Mouse (Mus musculus) intestine, postnatal 0 days (tissue): ENCODE data around the gene 4933430I17Rik. TPM values are rescaled to one million over a fixed set of nuclear protein-coding genes. Genes with fewer than 3 reads are reported as not detected.

ENCODE experiments used
- ATAC-seq: fragments of 200-750 bp; cut with Nextera tagmentation; 2 replicates; pipeline ENCODE4 v1.8.0; 2017; ENCODE audit warnings: mild to moderate bottlenecking, moderate TSS enrichment, moderate library complexity
- H3K27ac ChIP-seq: fragments of 300-500 bp; sonication (generic); 2 replicates; pipeline ENCODE4 v1.5.1; 2014; ENCODE audit warnings: mild to moderate bottlenecking, low read depth, low read length, moderate library complexity
- H3K27me3 ChIP-seq: fragments of 300-500 bp; sonication (generic); replicated peaks from 2 replicates; pipeline ENCODE4 v1.6.1; 2014; ENCODE audit warnings: low read length, mixed read lengths; ENCODE audit not compliant: control insufficient read depth, insufficient read depth
- H3K36me3 ChIP-seq: fragments of 300-500 bp; sonication (generic); 2 replicates; pipeline ENCODE4 v1.6.1; 2014; ENCODE audit warnings: mild to moderate bottlenecking, moderate library complexity; ENCODE audit not compliant: control insufficient read depth, insufficient read depth
- H3K4me1 ChIP-seq: fragments of 300-500 bp; sonication (generic); replicated peaks from 2 replicates; pipeline ENCODE4 v1.6.1; 2014; ENCODE audit warnings: antibody characterized with exemption, low read length, mixed read lengths; ENCODE audit not compliant: control insufficient read depth, insufficient read depth
- H3K4me2 ChIP-seq: fragments of 300-500 bp; sonication (generic); replicated peaks from 2 replicates; pipeline ENCODE4 v1.6.1; 2014; ENCODE audit warnings: low read depth, mild to moderate bottlenecking, moderate library complexity
- H3K4me3 ChIP-seq: fragments of 300-500 bp; sonication (generic); 2 replicates; pipeline ENCODE4 v1.5.1; 2014; ENCODE audit warnings: low read depth, low read length
- H3K9ac ChIP-seq: fragments of 300-500 bp; sonication (generic); 2 replicates; pipeline ENCODE4 v1.6.1; 2014; ENCODE audit warnings: mild to moderate bottlenecking, low read depth, low read length
- H3K9me3 ChIP-seq: fragments of 300-500 bp; sonication (generic); 2 replicates; pipeline ENCODE4 v1.6.1; 2016; ENCODE audit warnings: mixed run types; ENCODE audit not compliant: control insufficient read depth
- CTCF ChIP-seq: sonication (generic); IDR thresholded peaks from 2 replicates; pipeline ENCODE4 v1.5.1; 2016; ENCODE audit warnings: low read depth, mild to moderate bottlenecking, control low read depth, antibody characterized with exemption, moderate library complexity
- WGBS: fragments of 180-500 bp; shearing (Covaris S2); extraction: QIAGEN DNeasy Blood & Tissue Kit; methylation state at CpG from one replicate; pipeline ENCODE4 v1.1.7; 2014; 5-methylcytosine and 5-hydroxymethylcytosine counted together
- polyA plus RNA-seq: library from polyadenylated mRNA; unstranded; fragments of >200 nt; fragmentation: Nextera tagmentation; extraction: Ambion mirVana; gene quantifications from 2 replicates; pipeline ENCODE4 v1.2.1, GENCODE M21; 2015

The 4933430I17Rik gene
- polyA plus RNA-seq, 1 experiment from 2014 or later: 0.27 TPM

- Histone ChIP-seq H3K36me3 (no peaks in the 10 kb centered on the region), H3K9ac (no peak overlapping the region), H3K4me1 (no peaks in the 10 kb centered on the region), H3K27me3 (no peaks in the 10 kb centered on the region), H3K9me3 (no peaks in the 10 kb centered on the region), H3K4me3 (no peak overlapping the region), H3K27ac (no peak overlapping the region), H3K4me2 (no peak overlapping the region)
- no peak for TF ChIP-seq CTCF
- 67% methylated on average over 5 of the region's 5 CpGs for WGBS
- ATAC-seq: no peak
Measured at GRCm38 (mm10) chr4:62596051-62596450, 70.9 kb downstream of the 4933430I17Rik start.

Other genes starting within 250 kb of the 4933430I17Rik start
- gene Fkbp15, start 164.8 kb upstream of the 4933430I17Rik start, polyA plus RNA-seq: 16.9 and 18.3 TPM in 2 replicates
- gene Slc31a1, start 164.6 kb upstream of the 4933430I17Rik start, polyA plus RNA-seq: 133 and 150 TPM in 2 replicates
- gene Cdc26, start 116.7 kb upstream of the 4933430I17Rik start, polyA plus RNA-seq: 72.5 and 73.7 TPM in 2 replicates
- 6.9 and 8.0 TPM in 2 replicates for gene Prpf4, start 116.6 kb upstream of the 4933430I17Rik start, polyA plus RNA-seq
- gene Rnf183, start 90.1 kb upstream of the 4933430I17Rik start, polyA plus RNA-seq: 0.14 and 0.35 TPM in 2 replicates
- gene Wdr31, start 54.5 kb upstream of the 4933430I17Rik start, polyA plus RNA-seq: 1.6 and 1.8 TPM in 2 replicates
- gene Bspry, start 45.3 kb upstream of the 4933430I17Rik start, polyA plus RNA-seq: 14.7 and 20.5 TPM in 2 replicates
- 125 and 145 TPM in 2 replicates for gene Hdhd3, start 21.9 kb upstream of the 4933430I17Rik start, polyA plus RNA-seq
- gene Alad, start 5.5 kb upstream of the 4933430I17Rik start, polyA plus RNA-seq: 156 and 168 TPM in 2 replicates
- gene Pole3, start 301 bp upstream of the 4933430I17Rik start, polyA plus RNA-seq: 38.0 TPM in 2 replicates
- 30.1 and 30.8 TPM in 2 replicates for gene Rgs3, start 34.5 kb downstream of the 4933430I17Rik start, polyA plus RNA-seq